Mouse (Mus musculus) neural tube, embryonic 15.5 days (tissue): ENCODE measurements around the gene Znrd1. TPM values are rescaled to one million over a fixed set of nuclear protein-coding genes. Genes with fewer than 3 reads are reported as not detected.
A peak's percentile ranks its signal among the peaks of the same experiment; 100 is the strongest.

Source experiments
- ATAC-seq: fragments of 200-750 bp; cut with Nextera tagmentation; 2 replicates; pipeline ENCODE4 v1.8.0; 2017; ENCODE audit warnings: mild to moderate bottlenecking, moderate TSS enrichment, moderate library complexity; ENCODE audit not compliant: low FRiP score
- H3K27ac ChIP-seq: fragments of 300-500 bp; sonication (generic); replicated peaks from 2 replicates; pipeline ENCODE4 v1.5.1; 2015; ENCODE audit warnings: mild to moderate bottlenecking, inconsistent platforms
- H3K27me3 ChIP-seq: fragments of 300-500 bp; sonication (generic); replicated peaks from 2 replicates; pipeline ENCODE4 v1.6.1; 2015; ENCODE audit warnings: inconsistent platforms
- H3K36me3 ChIP-seq: fragments of 300-500 bp; sonication (generic); 2 replicates; pipeline ENCODE4 v1.6.1; 2015; ENCODE audit warnings: inconsistent platforms
- H3K4me1 ChIP-seq: fragments of 300-500 bp; sonication (generic); 2 replicates; pipeline ENCODE4 v1.6.1; 2015; ENCODE audit warnings: inconsistent platforms
- H3K4me2 ChIP-seq: fragments of 300-500 bp; sonication (generic); 2 replicates; pipeline ENCODE4 v1.6.1; 2015; ENCODE audit warnings: inconsistent platforms, mild to moderate bottlenecking, moderate library complexity
- H3K4me3 ChIP-seq: fragments of 300-500 bp; sonication (generic); replicated peaks from 2 replicates; pipeline ENCODE4 v1.5.1; 2015; ENCODE audit warnings: mild to moderate bottlenecking, inconsistent platforms
- H3K9ac ChIP-seq: fragments of 300-500 bp; sonication (generic); replicated peaks from 2 replicates; pipeline ENCODE4 v1.6.1; 2015; ENCODE audit warnings: mild to moderate bottlenecking, inconsistent platforms
- H3K9me3 ChIP-seq: fragments of 300-500 bp; sonication (generic); replicated peaks from 2 replicates; pipeline ENCODE4 v1.6.1; 2016; ENCODE audit warnings: inconsistent platforms
- WGBS: fragments of 180-500 bp; shearing (Covaris S2); methylation state at CpG from one replicate; pipeline ENCODE4 v1.1.7; 2015; ENCODE audit warnings: mixed read lengths; 5-methylcytosine and 5-hydroxymethylcytosine counted together
- polyA plus RNA-seq: library from polyadenylated mRNA; unstranded; fragments of >200 nt; fragmentation: Nextera tagmentation; extraction: Ambion mirVana; gene quantifications from 2 replicates; pipeline ENCODE4 v1.2.1, GENCODE M21; 2015

Gene Znrd1
- polyA plus RNA-seq, 1 experiment from 2014 or later = 59.2 TPM

- WGBS = 83% methylated on average over 1 of the region's 1 CpGs
- H3K4me2 ChIP-seq = no peak overlapping the region
- no peak for ATAC-seq
Measured at GRCm38 (mm10) chr17:36961125-36961524, 2.8 kb upstream of the Znrd1 start.

GRCm38 (mm10) chr17:36958884-36959283, 525 bp upstream of the Znrd1 start:
- Histone ChIP-seq H3K9me3 (no peaks in the 10 kb centered on the region), H3K27ac (peak overlapping the region; percentile 85), H3K4me3 (peak overlapping the region; percentile 66), H3K36me3 (peaks cover 7% of the 10 kb centered on the region), H3K4me2 (peak overlapping the region; percentile 78), H3K4me1 (peaks cover 26% of the 10 kb centered on the region), H3K9ac (peak overlapping the region; percentile 80), H3K27me3 (no peaks in the 10 kb centered on the region)
- peak; percentile 37 for ATAC-seq
- WGBS = 13% methylated on average over 12 of the region's 12 CpGs

More at GRCm38 (mm10) chr17:36961125-36961524, 2.8 kb upstream of the Znrd1 start:
- Histone ChIP-seq H3K36me3 (peaks cover 1% of the 10 kb centered on the region; the same call in 1 of the 2 replicates), H3K4me1 (peaks cover 23% of the 10 kb centered on the region), H3K9me3 (no peaks in the 10 kb centered on the region), H3K27ac (no peak overlapping the region), H3K27me3 (no peaks in the 10 kb centered on the region), H3K9ac (no peak overlapping the region), H3K4me3 (no peak overlapping the region)

GRCm38 (mm10) chr17:36953062-36953461, 5.3 kb downstream of the Znrd1 start:
- Histone ChIP-seq H3K9me3 (no peaks in the 10 kb centered on the region), H3K27ac (no peak overlapping the region), H3K27me3 (no peaks in the 10 kb centered on the region), H3K4me3 (no peak overlapping the region), H3K4me2 (no peak overlapping the region), H3K4me1 (peaks cover 27% of the 10 kb centered on the region), H3K9ac (no peak overlapping the region), H3K36me3 (peaks cover 21% of the 10 kb centered on the region)
- ATAC-seq = no peak
- 96% methylated on average over 1 of the region's 1 CpGs for WGBS

- Histone ChIP-seq H3K27ac (no peak overlapping the region), H3K9me3 (no peaks in the 10 kb centered on the region), H3K4me2 (no peak overlapping the region), H3K4me3 (no peak overlapping the region), H3K4me1 (peaks cover 29% of the 10 kb centered on the region), H3K27me3 (no peaks in the 10 kb centered on the region), H3K9ac (no peak overlapping the region), H3K36me3 (peaks cover 21% of the 10 kb centered on the region)
- ATAC-seq = no peak
- WGBS = 93% methylated on average over 2 of the region's 2 CpGs
Measured at GRCm38 (mm10) chr17:36952631-36953030, 5.7 kb downstream of the Znrd1 start.

GRCm38 (mm10) chr17:36950981-36951947, 7.1 kb downstream of the Znrd1 start, which contains the start of gene Ppp1r11:
TSS of gene Ppp1r11 (minus strand) at chr17:36951741.
- WGBS = 3% methylated on average over 36 of the region's 36 CpGs

GRCm38 (mm10) chr17:36949265-36949664, 9.1 kb downstream of the Znrd1 start:
- peaks cover 36% of the 10 kb centered on the region for H3K4me1 ChIP-seq
- 95% methylated on average over 8 of the region's 8 CpGs for WGBS
- no peak overlapping the region for H3K9ac ChIP-seq
- H3K36me3 ChIP-seq = peaks cover 14% of the 10 kb centered on the region
- H3K27me3 ChIP-seq = peaks cover 12% of the 10 kb centered on the region
- no peak overlapping the region for H3K27ac ChIP-seq
- no peak overlapping the region for H3K4me3 ChIP-seq
- H3K4me2 ChIP-seq = no peak overlapping the region
- no peaks in the 10 kb centered on the region for H3K9me3 ChIP-seq
- no peak for ATAC-seq

More at GRCm38 (mm10) chr17:36950981-36951947, 7.1 kb downstream of the Znrd1 start, which contains the start of gene Ppp1r11:
- Histone ChIP-seq H3K9ac (peak within 1 kb of the TSS; percentile 65), H3K4me1 (peaks cover 34% of the 10 kb centered on the region), H3K27ac (peak within 1 kb of the TSS; percentile 87), H3K4me3 (peak within 1 kb of the TSS; percentile 58), H3K27me3 (no peaks in the 10 kb centered on the region), H3K36me3 (peaks cover 21% of the 10 kb centered on the region), H3K9me3 (no peaks in the 10 kb centered on the region), H3K4me2 (peak within 1 kb of the TSS; percentile 68)
- ATAC-seq = peak; percentile 95

GRCm38 (mm10) chr17:36948286-36948685, 10.1 kb downstream of the Znrd1 start:
- ATAC-seq = no peak
- no peak overlapping the region for H3K4me2 ChIP-seq
- peaks cover 22% of the 10 kb centered on the region for H3K27me3 ChIP-seq
- 0 out of 2 replicates have a peak overlapping the region, but pooled peaks have one; percentile 83 for H3K27ac ChIP-seq
- WGBS = 85% methylated on average over 1 of the region's 1 CpGs
- peaks cover 14% of the 10 kb centered on the region for H3K36me3 ChIP-seq
- H3K9ac ChIP-seq = no peak overlapping the region
- H3K9me3 ChIP-seq = no peaks in the 10 kb centered on the region
- H3K4me1 ChIP-seq = peaks cover 41% of the 10 kb centered on the region
- H3K4me3 ChIP-seq = no peak overlapping the region

- Histone ChIP-seq H3K27me3 (peaks cover 32% of the 10 kb centered on the region), H3K9ac (peak overlapping the region; percentile 74), H3K27ac (peak overlapping the region; percentile 83), H3K4me3 (peak overlapping the region; percentile 57), H3K4me2 (peak overlapping the region; percentile 95), H3K36me3 (peaks cover 14% of the 10 kb centered on the region), H3K4me1 (peaks cover 51% of the 10 kb centered on the region), H3K9me3 (no peaks in the 10 kb centered on the region)
- 1% methylated on average over 62 of the region's 62 CpGs for WGBS
- peak; percentile 66 for ATAC-seq
Measured at GRCm38 (mm10) chr17:36947051-36947819, 11.1 kb downstream of the Znrd1 start.

GRCm38 (mm10) chr17:36944121-36944775, 14.1 kb downstream of the Znrd1 start:
- Histone ChIP-seq H3K27me3 (peaks cover 34% of the 10 kb centered on the region), H3K36me3 (peaks cover 8% of the 10 kb centered on the region), H3K9ac (no peak overlapping the region), H3K4me1 (peaks cover 38% of the 10 kb centered on the region), H3K4me3 (no peak overlapping the region), H3K4me2 (peak overlapping the region; percentile 80; the same call in 1 of the 2 replicates), H3K9me3 (no peaks in the 10 kb centered on the region), H3K27ac (no peak overlapping the region)
- ATAC-seq = no peak
- 13% methylated on average over 9 of the region's 9 CpGs for WGBS

GRCm38 (mm10) chr17:36943691-36944090, 14.7 kb downstream of the Znrd1 start:
- Histone ChIP-seq H3K4me3 (peak overlapping the region; percentile 43), H3K4me1 (peaks cover 38% of the 10 kb centered on the region), H3K36me3 (peaks cover 2% of the 10 kb centered on the region), H3K4me2 (peak overlapping the region; percentile 80), H3K27me3 (peaks cover 34% of the 10 kb centered on the region), H3K9ac (no peak overlapping the region), H3K9me3 (no peaks in the 10 kb centered on the region), H3K27ac (no peak overlapping the region)
- ATAC-seq = no peak
- 12% methylated on average over 5 of the region's 5 CpGs for WGBS
